Mouse (Mus musculus) limb, embryonic 13.5 days (tissue): ENCODE data around the gene Nploc4. TPM values are rescaled to one million over a fixed set of nuclear protein-coding genes. Genes with fewer than 3 reads are reported as not detected.

Experiments used
- ATAC-seq: fragments of 200-750 bp; cut with Nextera tagmentation; 2 replicates; pipeline ENCODE4 v1.8.0; 2017; ENCODE audit warnings: low read depth, moderate number of reproducible peaks, moderate TSS enrichment; ENCODE audit not compliant: low FRiP score
- H3K27ac ChIP-seq: fragments of 300-500 bp; sonication (generic); 2 replicates; pipeline ENCODE4 v1.5.1; 2015; ENCODE audit warnings: inconsistent platforms, mild to moderate bottlenecking, moderate library complexity
- H3K27me3 ChIP-seq: fragments of 300-500 bp; sonication (generic); 2 replicates; pipeline ENCODE4 v1.6.1; 2015; ENCODE audit warnings: mild to moderate bottlenecking, inconsistent platforms
- H3K36me3 ChIP-seq: fragments of 300-500 bp; sonication (generic); 2 replicates; pipeline ENCODE4 v1.6.1; 2015; ENCODE audit warnings: inconsistent platforms, mild to moderate bottlenecking, moderate library complexity
- H3K4me1 ChIP-seq: fragments of 300-500 bp; sonication (generic); 2 replicates; pipeline ENCODE4 v1.6.1; 2015; ENCODE audit warnings: inconsistent platforms
- H3K4me2 ChIP-seq: fragments of 300-500 bp; sonication (generic); replicated peaks from 2 replicates; pipeline ENCODE4 v1.6.1; 2015; ENCODE audit warnings: inconsistent platforms, mild to moderate bottlenecking, moderate library complexity
- H3K4me3 ChIP-seq: fragments of 300-500 bp; sonication (generic); 2 replicates; pipeline ENCODE4 v1.5.1; 2015; ENCODE audit warnings: moderate library complexity, mild to moderate bottlenecking, inconsistent platforms
- H3K9ac ChIP-seq: fragments of 300-500 bp; sonication (generic); 2 replicates; pipeline ENCODE4 v1.6.1; 2015; ENCODE audit warnings: mild to moderate bottlenecking, inconsistent platforms
- H3K9me3 ChIP-seq: fragments of 300-500 bp; sonication (generic); 2 replicates; pipeline ENCODE4 v1.6.1; 2016; ENCODE audit warnings: inconsistent platforms
- WGBS: fragments of 180-500 bp; shearing (Covaris S2); methylation state at CpG from one replicate; pipeline ENCODE4 v1.1.7; 2015; 5-methylcytosine and 5-hydroxymethylcytosine counted together
- microRNA-seq: library from miRNA; unstranded; fragments of <30 nt; microRNA quantifications from one replicate; pipeline ENCODE4, GENCODE M21; 2016
- polyA plus RNA-seq: library from polyadenylated mRNA; unstranded; fragments of >200 nt; fragmentation: Nextera tagmentation; extraction: Ambion mirVana; gene quantifications from 2 replicates; pipeline ENCODE4 v1.2.1, GENCODE M21; 2015

Gene Nploc4
- polyA plus RNA-seq, 1 experiment from 2014 or later = 37.6 TPM

DNA sequence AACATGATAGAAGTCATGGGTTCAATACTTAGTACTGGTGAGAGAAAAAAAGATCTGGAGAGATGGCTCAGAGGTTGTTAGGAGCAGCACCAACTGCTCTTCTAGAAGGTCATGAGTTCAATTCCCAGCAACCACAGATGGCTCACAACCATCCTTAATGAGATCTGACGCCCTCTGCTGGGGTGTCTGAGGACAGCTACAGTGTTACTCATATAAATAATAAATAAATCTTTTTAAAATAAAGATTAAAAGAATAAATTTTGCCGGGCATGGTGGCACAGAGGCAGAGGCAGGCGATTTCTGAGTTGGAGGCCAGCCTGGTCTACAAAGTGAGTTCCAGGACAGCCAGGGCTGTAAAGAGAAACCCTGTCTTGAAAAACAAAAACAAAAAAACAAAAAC is 98.7 kb downstream of the Nploc4 start:
- Histone ChIP-seq H3K4me1 (no peaks in the 10 kb centered on the region), H3K36me3 (no peaks in the 10 kb centered on the region), H3K4me2 (no peak overlapping the region), H3K9ac (no peak overlapping the region), H3K27ac (no peak overlapping the region), H3K4me3 (no peak overlapping the region), H3K27me3 (no peaks in the 10 kb centered on the region), H3K9me3 (0 out of 2 replicates have a peak, but pooled peaks cover 3% of the 10 kb centered on the region)
- 73% methylated on average over 3 of the region's 3 CpGs for WGBS
- no peak for ATAC-seq

DNA sequence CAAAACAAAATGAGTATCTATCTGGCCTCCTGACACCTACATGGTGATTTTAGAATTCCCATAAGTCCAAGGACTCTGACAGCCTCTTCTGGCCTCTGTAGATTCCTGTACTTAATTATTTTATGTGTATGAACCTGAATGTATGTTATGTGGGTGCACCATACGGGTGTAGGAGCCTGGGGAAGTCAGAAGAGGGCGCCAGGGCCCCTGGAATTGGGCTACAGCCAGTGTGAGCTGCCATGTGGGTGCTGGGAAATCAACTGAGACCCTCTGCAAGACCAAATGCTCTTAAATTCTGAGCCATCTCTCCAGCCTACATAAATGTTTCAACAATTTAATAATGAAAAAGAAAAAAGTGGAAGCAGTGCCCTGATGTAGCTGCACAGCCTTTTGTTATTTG is 100.1 kb downstream of the Nploc4 start:
- H3K9ac ChIP-seq = no peak overlapping the region
- WGBS = 37% methylated on average over 2 of the region's 2 CpGs

DNA sequence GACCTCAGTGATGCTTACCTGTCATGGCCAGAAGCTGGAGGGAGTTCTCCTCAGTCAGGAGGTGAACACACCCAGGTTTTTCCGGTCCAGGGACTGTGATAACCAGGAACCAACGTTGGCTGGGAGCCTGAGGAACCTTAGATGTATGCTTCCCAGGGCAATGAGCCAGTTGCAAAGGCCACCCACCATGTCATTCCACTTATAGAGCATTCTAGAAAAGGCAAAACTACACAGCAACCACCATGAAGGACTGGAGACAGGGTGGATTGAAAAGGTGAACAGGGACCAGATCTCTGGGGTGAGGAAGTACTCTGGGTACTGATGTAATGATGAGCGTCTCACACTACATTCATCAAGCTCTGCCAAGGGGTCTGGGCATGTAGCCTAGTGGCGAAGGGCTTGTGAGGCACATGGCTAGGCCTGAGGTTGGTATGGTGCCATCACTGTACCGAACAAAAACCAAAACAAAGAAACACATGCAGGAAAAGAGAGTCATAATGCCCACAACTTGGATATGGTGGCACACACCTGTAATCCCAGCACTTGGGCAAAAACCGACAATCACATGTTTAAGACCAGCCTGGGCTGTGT is 102.0 kb downstream of the Nploc4 start:
- H3K4me1 ChIP-seq = no peaks in the 10 kb centered on the region
- H3K27ac ChIP-seq = no peak overlapping the region
- 77% methylated on average over 6 of the region's 6 CpGs for WGBS
- no peaks in the 10 kb centered on the region for H3K36me3 ChIP-seq
- no peak for ATAC-seq
- no peaks in the 10 kb centered on the region for H3K27me3 ChIP-seq
- H3K4me2 ChIP-seq = no peak overlapping the region
- no peak overlapping the region for H3K4me3 ChIP-seq
- peaks cover 3% of the 10 kb centered on the region; the same call in 1 of the 2 replicates for H3K9me3 ChIP-seq
- H3K9ac ChIP-seq = no peak overlapping the region

More for the DNA sequence above, 100.1 kb downstream of the Nploc4 start:
- no peak for ATAC-seq
- H3K4me2 ChIP-seq = no peak overlapping the region
- H3K36me3 ChIP-seq = no peaks in the 10 kb centered on the region
- 0 out of 2 replicates have a peak, but pooled peaks cover 3% of the 10 kb centered on the region for H3K9me3 ChIP-seq
- H3K4me1 ChIP-seq = no peaks in the 10 kb centered on the region
- H3K27me3 ChIP-seq = no peaks in the 10 kb centered on the region
- H3K4me3 ChIP-seq = no peak overlapping the region
- no peak overlapping the region for H3K27ac ChIP-seq

Small RNA genes within 50 kb of the gene (microRNA-seq; reads per million reads assigned to microRNA genes)
- gene Gm23419 (not detected), gene Mir6935 (not detected)

Other genes with a start within 250 kb of the Nploc4 start
- gene Bahcc1, start 204.8 kb downstream of the Nploc4 start, polyA plus RNA-seq = 12.7 and 13.8 TPM in 2 replicates
- gene Actg1, start 89.2 kb downstream of the Nploc4 start, polyA plus RNA-seq = 2,628 and 2,724 TPM in 2 replicates
- gene Fscn2, start 76.2 kb downstream of the Nploc4 start, polyA plus RNA-seq = 0.52 and 0.61 TPM in 2 replicates
- 37.0 and 38.6 TPM in 2 replicates for gene Faap100, start 58.9 kb downstream of the Nploc4 start, polyA plus RNA-seq
- 0.14 TPM in 1 of 2 replicates, not detected in the other for gene Tspan10, start 4.9 kb upstream of the Nploc4 start, polyA plus RNA-seq
- 0.38 and 0.39 TPM in 2 replicates for gene Pde6g, start 15.8 kb upstream of the Nploc4 start, polyA plus RNA-seq
- gene Oxld1, start 20.4 kb upstream of the Nploc4 start, polyA plus RNA-seq = 12.2 and 12.4 TPM in 2 replicates
- 37.1 and 41.7 TPM in 2 replicates for gene Ccdc137, start 20.4 kb upstream of the Nploc4 start, polyA plus RNA-seq
- gene Arl16, start 29.9 kb upstream of the Nploc4 start, polyA plus RNA-seq = 65.8 and 67.9 TPM in 2 replicates
- gene Mrpl12, start 46.9 kb upstream of the Nploc4 start, polyA plus RNA-seq = 120 and 124 TPM in 2 replicates
- gene Slc25a10, start 54.1 kb upstream of the Nploc4 start, polyA plus RNA-seq = 46.8 and 49.0 TPM in 2 replicates
- gene Gcgr, start 93.0 kb upstream of the Nploc4 start, polyA plus RNA-seq = 6.3 and 7.3 TPM in 2 replicates
- gene Mcrip1, start 112.0 kb upstream of the Nploc4 start, polyA plus RNA-seq = 245 TPM in 2 replicates
- gene Ppp1r27, start 113.4 kb upstream of the Nploc4 start, polyA plus RNA-seq = 0.59 and 0.94 TPM in 2 replicates
- 775 and 791 TPM in 2 replicates for gene P4hb, start 135.5 kb upstream of the Nploc4 start, polyA plus RNA-seq
- gene Arhgdia, start 143.9 kb upstream of the Nploc4 start, polyA plus RNA-seq = 530 and 555 TPM in 2 replicates
- 480 and 508 TPM in 2 replicates for gene Alyref, start 160.7 kb upstream of the Nploc4 start, polyA plus RNA-seq
- gene Anapc11, start 160.7 kb upstream of the Nploc4 start, polyA plus RNA-seq = 217 and 222 TPM in 2 replicates
- gene Npb, start 170.8 kb upstream of the Nploc4 start, polyA plus RNA-seq = 2.3 and 2.8 TPM in 2 replicates
- 150 and 153 TPM in 2 replicates for gene Pcyt2, start 180.2 kb upstream of the Nploc4 start, polyA plus RNA-seq
- gene Sirt7, start 187.5 kb upstream of the Nploc4 start, polyA plus RNA-seq = 25.6 and 28.8 TPM in 2 replicates
- 27.0 and 28.9 TPM in 2 replicates for gene Mafg, start 195.9 kb upstream of the Nploc4 start, polyA plus RNA-seq
- gene Pycr1, start 206.1 kb upstream of the Nploc4 start, polyA plus RNA-seq = 43.7 and 45.6 TPM in 2 replicates
- 0.36 and 1.3 TPM in 2 replicates for gene Myadml2, start 210.4 kb upstream of the Nploc4 start, polyA plus RNA-seq
- gene Notum, start 223.5 kb upstream of the Nploc4 start, polyA plus RNA-seq = 4.3 and 6.5 TPM in 2 replicates
- 128 and 129 TPM in 2 replicates for gene Aspscr1, start 235.3 kb upstream of the Nploc4 start, polyA plus RNA-seq